Mouse (Mus musculus): ENCODE results near the gene Rgs3. TPM values are rescaled to one million over a fixed set of nuclear protein-coding genes. Genes with fewer than 3 reads are reported as not detected.

Rgs3 gene
- total and polyA plus RNA-seq, 2 experiments: 9.6 to 13.0 TPM

DNA sequence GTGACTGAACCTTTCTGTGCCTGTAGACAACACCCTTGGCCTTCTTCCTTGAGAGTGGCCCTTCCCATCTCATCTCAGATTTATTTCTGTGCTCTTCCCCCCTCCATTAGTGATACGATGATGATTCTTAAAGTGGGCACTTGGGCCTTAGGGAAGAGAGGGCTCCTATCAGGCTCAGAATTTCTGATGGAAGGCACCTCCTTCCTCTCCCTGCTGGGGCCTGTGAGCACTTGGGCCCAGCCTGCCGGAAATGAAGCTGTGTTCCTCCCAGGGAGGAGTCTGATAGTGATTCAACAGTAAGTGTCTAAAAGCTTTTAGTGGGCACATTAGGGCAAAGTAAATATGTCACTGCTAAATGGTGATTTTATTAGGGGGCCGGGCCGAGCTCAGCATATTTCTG lies 67.7 kb downstream of the Rgs3 start:
- 78% methylated on average over 4 of the region's 4 CpGs for WGBS
- no peak overlapping the region for H3K4me3 ChIP-seq (ENCODE audit: insufficient read depth, low read depth, low read length)
- H3K9ac ChIP-seq (ENCODE audit: low read depth, low read length): no peak overlapping the region
- no peaks in the 10 kb centered on the region for H3K36me3 ChIP-seq (ENCODE audit: control insufficient read depth, insufficient read depth, low read length)
- DNase-seq (ENCODE audit: extremely low read depth, low read depth, low spot score): no peak
- no peak for TF ChIP-seq POLR2A (IDR thresholded peaks at IDR 0.05; ENCODE audit: extremely low read depth, insufficient read depth, low read length)
- no peak for TF ChIP-seq CTCF (IDR thresholded peaks at IDR 0.05; ENCODE audit: low read depth, low read length)
- H3K27me3 ChIP-seq (ENCODE audit: control insufficient read depth, insufficient read depth, low read length): no peaks in the 10 kb centered on the region
- no peaks in the 10 kb centered on the region for H3K79me2 ChIP-seq (ENCODE audit: control insufficient read depth, insufficient read depth, low read length)
- no peak overlapping the region; the same call in 1 of the 2 replicates for H3K27ac ChIP-seq (replicated peaks; ENCODE audit: insufficient read depth, low read depth, low read length)
- 0 out of 2 replicates have a peak, but pooled peaks cover 4% of the 10 kb centered on the region for H3K4me1 ChIP-seq (ENCODE audit: control insufficient read depth, insufficient read depth, low read length)

DNA sequence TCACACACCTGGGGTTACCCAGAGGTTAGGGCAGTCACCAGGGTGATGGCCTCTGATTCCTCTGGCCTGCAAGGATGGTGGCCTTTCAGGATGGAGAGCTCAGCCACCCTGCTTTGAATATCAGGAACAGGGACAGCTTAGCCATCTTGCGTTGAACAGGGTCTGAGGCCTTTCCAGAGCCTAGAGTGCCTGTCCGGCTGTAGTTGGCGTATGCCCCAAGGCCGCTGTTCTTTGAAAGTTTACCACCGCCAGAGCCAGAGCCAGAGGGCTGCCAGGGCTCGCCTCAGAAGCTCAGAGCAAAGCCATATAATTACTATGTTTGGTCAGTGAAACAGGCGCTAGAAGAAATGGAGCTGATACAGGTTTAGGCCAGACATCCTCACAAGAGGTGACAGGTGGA lies 68.9 kb downstream of the Rgs3 start:
- Histone ChIP-seq H3K79me2 (ENCODE audit: control insufficient read depth, insufficient read depth, low read length) (no peaks in the 10 kb centered on the region), H3K27me3 (ENCODE audit: control insufficient read depth, insufficient read depth, low read length) (no peaks in the 10 kb centered on the region), H3K36me3 (ENCODE audit: control insufficient read depth, insufficient read depth, low read length) (no peaks in the 10 kb centered on the region), H3K4me1 (ENCODE audit: control insufficient read depth, insufficient read depth, low read length) (0 out of 2 replicates have a peak, but pooled peaks cover 4% of the 10 kb centered on the region), H3K4me3 (ENCODE audit: insufficient read depth, low read depth, low read length) (no peak overlapping the region), H3K27ac (replicated peaks; ENCODE audit: insufficient read depth, low read depth, low read length) (no peak overlapping the region), H3K9ac (ENCODE audit: low read depth, low read length) (no peak overlapping the region)
- 80% methylated on average over 7 of the region's 7 CpGs for WGBS
- no peak for DNase-seq (ENCODE audit: extremely low read depth, low read depth, low spot score)
- no peak for TF ChIP-seq POLR2A (IDR thresholded peaks at IDR 0.05; ENCODE audit: extremely low read depth, insufficient read depth, low read length)
- TF ChIP-seq CTCF (IDR thresholded peaks at IDR 0.05; ENCODE audit: low read depth, low read length): no peak

DNA sequence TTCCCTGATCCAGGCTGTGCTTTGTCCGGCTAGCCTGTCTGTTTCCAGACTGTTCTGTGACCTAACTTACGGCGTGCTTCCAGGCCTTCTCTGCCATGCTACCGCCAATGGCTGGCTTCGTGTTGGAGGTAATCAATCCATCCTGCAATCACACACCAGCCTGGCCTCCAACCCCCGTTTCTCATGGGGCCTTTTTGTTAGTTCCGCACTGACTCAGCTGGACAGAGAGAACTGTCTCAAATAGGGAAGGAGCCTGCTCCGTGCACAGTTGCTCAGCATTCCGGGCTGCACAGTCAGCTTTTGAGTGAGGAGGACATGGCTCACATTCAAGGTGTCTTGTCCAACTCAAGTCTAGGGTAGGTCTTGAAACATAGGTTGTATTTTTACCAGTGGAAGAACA lies 69.8 kb downstream of the Rgs3 start:
- Histone ChIP-seq H3K79me2 (ENCODE audit: control insufficient read depth, insufficient read depth, low read length) (no peaks in the 10 kb centered on the region), H3K27ac (replicated peaks; ENCODE audit: insufficient read depth, low read depth, low read length) (no peak overlapping the region), H3K36me3 (ENCODE audit: control insufficient read depth, insufficient read depth, low read length) (no peaks in the 10 kb centered on the region), H3K4me3 (ENCODE audit: insufficient read depth, low read depth, low read length) (no peak overlapping the region), H3K9ac (ENCODE audit: low read depth, low read length) (no peak overlapping the region), H3K4me1 (ENCODE audit: control insufficient read depth, insufficient read depth, low read length) (0 out of 2 replicates have a peak, but pooled peaks cover 4% of the 10 kb centered on the region), H3K27me3 (ENCODE audit: control insufficient read depth, insufficient read depth, low read length) (no peaks in the 10 kb centered on the region)
- 79% methylated on average over 9 of the region's 9 CpGs for WGBS
- peak; percentile 18 for DNase-seq (ENCODE audit: extremely low read depth, low read depth, low spot score)
- TF ChIP-seq POLR2A (IDR thresholded peaks at IDR 0.05; ENCODE audit: extremely low read depth, insufficient read depth, low read length): no peak

DNA sequence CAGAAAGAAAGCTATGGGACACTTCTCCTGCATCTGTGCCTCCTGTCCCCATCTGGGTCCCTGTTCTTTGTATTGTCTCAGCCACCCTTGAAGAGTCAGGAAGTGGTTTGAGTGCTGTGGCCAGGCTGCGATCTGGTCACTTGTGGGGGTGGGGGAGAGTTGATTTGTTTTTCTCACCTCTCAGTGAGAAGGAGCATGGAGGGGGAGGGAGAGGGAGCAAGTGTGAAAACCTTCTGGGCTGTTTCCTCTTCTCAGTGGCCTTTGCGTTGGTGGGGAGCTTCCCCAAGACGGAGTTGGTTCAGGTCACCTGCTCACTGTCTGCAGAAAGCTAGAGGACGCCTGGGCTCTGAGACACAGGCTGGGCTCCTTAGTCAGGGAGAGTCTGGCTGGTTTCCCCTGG lies 70.3 kb downstream of the Rgs3 start:
- Histone ChIP-seq H3K36me3 (ENCODE audit: control insufficient read depth, insufficient read depth, low read length) (no peaks in the 10 kb centered on the region), H3K79me2 (ENCODE audit: control insufficient read depth, insufficient read depth, low read length) (no peaks in the 10 kb centered on the region), H3K9ac (ENCODE audit: low read depth, low read length) (no peak overlapping the region), H3K4me1 (ENCODE audit: control insufficient read depth, insufficient read depth, low read length) (0 out of 2 replicates have a peak, but pooled peaks cover 4% of the 10 kb centered on the region), H3K27ac (replicated peaks; ENCODE audit: insufficient read depth, low read depth, low read length) (no peak overlapping the region), H3K4me3 (ENCODE audit: insufficient read depth, low read depth, low read length) (no peak overlapping the region), H3K27me3 (ENCODE audit: control insufficient read depth, insufficient read depth, low read length) (no peaks in the 10 kb centered on the region)
- TF ChIP-seq POLR2A (IDR thresholded peaks at IDR 0.05; ENCODE audit: extremely low read depth, insufficient read depth, low read length) (no peak), CTCF (IDR thresholded peaks at IDR 0.05; ENCODE audit: low read depth, low read length) (no peak)
- WGBS: 81% methylated on average over 4 of the region's 4 CpGs
- peak; percentile 18 for DNase-seq (ENCODE audit: extremely low read depth, low read depth, low spot score)

DNA sequence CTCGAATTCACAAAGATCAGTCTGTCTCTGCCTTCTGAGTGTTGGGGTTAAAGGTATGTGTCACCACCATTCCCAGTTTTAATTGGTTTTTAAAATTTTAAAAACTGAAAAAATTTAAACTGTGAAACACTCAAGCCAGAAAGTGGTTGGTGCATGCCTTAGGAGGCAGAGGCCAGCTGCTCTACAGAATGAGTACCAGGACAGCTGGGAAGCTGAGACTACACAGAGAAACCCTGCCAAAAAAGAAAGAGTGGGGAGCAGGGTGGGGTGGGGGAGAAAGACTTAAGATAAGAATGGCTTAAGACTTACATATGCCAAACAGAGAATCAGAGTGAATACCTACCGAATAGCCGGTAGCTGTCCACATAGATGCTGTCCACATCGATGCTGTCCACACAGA lies 73.6 kb downstream of the Rgs3 start:
- no peaks in the 10 kb centered on the region for H3K36me3 ChIP-seq (ENCODE audit: control insufficient read depth, insufficient read depth, low read length)
- no peak overlapping the region for H3K4me3 ChIP-seq (ENCODE audit: insufficient read depth, low read depth, low read length)
- H3K79me2 ChIP-seq (ENCODE audit: control insufficient read depth, insufficient read depth, low read length): no peaks in the 10 kb centered on the region
- peaks cover 1% of the 10 kb centered on the region; the same call in 1 of the 2 replicates for H3K4me1 ChIP-seq (ENCODE audit: control insufficient read depth, insufficient read depth, low read length)
- no peak for DNase-seq (ENCODE audit: extremely low read depth, low read depth, low spot score)
- H3K27ac ChIP-seq (replicated peaks; ENCODE audit: insufficient read depth, low read depth, low read length): no peak overlapping the region
- TF ChIP-seq CTCF (IDR thresholded peaks at IDR 0.05; ENCODE audit: low read depth, low read length): no peak
- no peak for TF ChIP-seq POLR2A (IDR thresholded peaks at IDR 0.05; ENCODE audit: extremely low read depth, insufficient read depth, low read length)
- H3K27me3 ChIP-seq (ENCODE audit: control insufficient read depth, insufficient read depth, low read length): no peaks in the 10 kb centered on the region
- H3K9ac ChIP-seq (ENCODE audit: low read depth, low read length): no peak overlapping the region
- 81% methylated on average over 4 of the region's 4 CpGs for WGBS

DNA sequence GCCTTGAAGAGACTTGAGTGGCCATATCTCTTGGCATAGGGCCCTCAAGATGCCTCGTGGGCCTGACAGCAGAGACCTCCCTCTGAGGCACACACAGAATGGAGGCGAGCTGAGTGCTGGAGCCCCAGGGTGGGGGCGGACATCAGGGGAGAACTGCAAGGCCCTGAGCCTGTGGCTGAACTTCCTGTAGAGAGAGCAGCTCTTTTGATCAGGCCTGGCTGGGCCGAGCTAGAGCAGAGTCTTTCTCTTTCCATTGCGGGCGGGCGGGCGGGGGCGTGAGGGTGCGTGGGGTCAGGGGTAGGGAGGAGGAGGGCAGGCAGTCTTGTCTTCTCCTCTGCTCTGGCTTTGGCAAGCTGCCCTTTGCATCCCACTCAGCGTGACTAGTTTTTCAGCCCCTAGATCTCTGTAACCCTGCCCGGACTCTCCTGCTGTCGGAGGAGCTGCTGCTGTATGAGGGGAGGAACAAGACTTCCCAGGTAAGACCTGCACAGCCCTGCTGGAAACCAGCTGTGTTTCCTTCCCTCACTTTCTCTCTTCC lies 74.5 kb downstream of the Rgs3 start:
- Histone ChIP-seq H3K4me1 (ENCODE audit: control insufficient read depth, insufficient read depth, low read length) (peaks cover 1% of the 10 kb centered on the region; the same call in 1 of the 2 replicates), H3K27ac (replicated peaks; ENCODE audit: insufficient read depth, low read depth, low read length) (peak overlapping the region; percentile 70), H3K36me3 (ENCODE audit: control insufficient read depth, insufficient read depth, low read length) (no peaks in the 10 kb centered on the region), H3K79me2 (ENCODE audit: control insufficient read depth, insufficient read depth, low read length) (no peaks in the 10 kb centered on the region), H3K9ac (ENCODE audit: low read depth, low read length) (peak overlapping the region; percentile 43; the same call in 1 of the 2 replicates), H3K27me3 (ENCODE audit: control insufficient read depth, insufficient read depth, low read length) (no peaks in the 10 kb centered on the region), H3K4me3 (ENCODE audit: insufficient read depth, low read depth, low read length) (no peak overlapping the region)
- no peak for TF ChIP-seq POLR2A (IDR thresholded peaks at IDR 0.05; ENCODE audit: extremely low read depth, insufficient read depth, low read length)
- no peak for TF ChIP-seq CTCF (IDR thresholded peaks at IDR 0.05; ENCODE audit: low read depth, low read length)
- DNase-seq (ENCODE audit: extremely low read depth, low read depth, low spot score): no peak
- 76% methylated on average over 13 of the region's 13 CpGs for WGBS
